Mouse (Mus musculus) intestine, embryonic 16.5 days (tissue): ENCODE results near the gene Car11. TPM values are rescaled to one million over a fixed set of nuclear protein-coding genes. Genes with fewer than 3 reads are reported as not detected.
A peak's percentile ranks its signal among the peaks of the same experiment; 100 is the strongest.

ENCODE experiments used
- ATAC-seq: fragments of 200-750 bp; cut with Nextera tagmentation; 2 replicates; pipeline ENCODE4 v1.8.0; 2017; ENCODE audit warnings: moderate TSS enrichment, moderate library complexity
- H3K27ac ChIP-seq: fragments of 300-500 bp; sonication (generic); 2 replicates; pipeline ENCODE4 v1.5.1; 2014; ENCODE audit warnings: mild to moderate bottlenecking, low read length
- H3K27me3 ChIP-seq: fragments of 300-500 bp; sonication (generic); replicated peaks from 2 replicates; pipeline ENCODE4 v1.6.1; 2014; ENCODE audit warnings: low read length, control low read depth, mixed read lengths; ENCODE audit not compliant: control insufficient read depth, insufficient read depth
- H3K36me3 ChIP-seq: fragments of 300-500 bp; sonication (generic); 2 replicates; pipeline ENCODE4 v1.6.1; 2014; ENCODE audit warnings: low read length, control low read depth; ENCODE audit not compliant: control insufficient read depth, insufficient read depth
- H3K4me1 ChIP-seq: fragments of 300-500 bp; sonication (generic); 2 replicates; pipeline ENCODE4 v1.6.1; 2014; ENCODE audit warnings: low read length, control low read depth, mixed read lengths; ENCODE audit not compliant: control insufficient read depth, insufficient read depth
- H3K4me2 ChIP-seq: fragments of 300-500 bp; sonication (generic); 2 replicates; pipeline ENCODE4 v1.6.1; 2014; ENCODE audit warnings: low read depth, low read length, control low read depth
- H3K4me3 ChIP-seq: fragments of 300-500 bp; sonication (generic); 2 replicates; pipeline ENCODE4 v1.5.1; 2014; ENCODE audit warnings: mild to moderate bottlenecking, low read length
- H3K9ac ChIP-seq: fragments of 300-500 bp; sonication (generic); 2 replicates; pipeline ENCODE4 v1.6.1; 2014; ENCODE audit warnings: low read depth, low read length
- H3K9me3 ChIP-seq: fragments of 300-500 bp; sonication (generic); 2 replicates; pipeline ENCODE4 v1.6.1; 2016; ENCODE audit warnings: low read length, control low read depth; ENCODE audit not compliant: control insufficient read depth
- WGBS: fragments of 180-500 bp; shearing (Covaris S2); extraction: QIAGEN DNeasy Blood & Tissue Kit; methylation state at CpG from one replicate; pipeline ENCODE4 v1.1.7; 2014; 5-methylcytosine and 5-hydroxymethylcytosine counted together
- polyA plus RNA-seq: library from polyadenylated mRNA; unstranded; fragments of >200 nt; fragmentation: Nextera tagmentation; extraction: Ambion mirVana; gene quantifications from 2 replicates; pipeline ENCODE4 v1.2.1, GENCODE M21; 2015

Gene Car11
- polyA plus RNA-seq, 1 experiment from 2014 or later: 5.3 TPM

DNA sequence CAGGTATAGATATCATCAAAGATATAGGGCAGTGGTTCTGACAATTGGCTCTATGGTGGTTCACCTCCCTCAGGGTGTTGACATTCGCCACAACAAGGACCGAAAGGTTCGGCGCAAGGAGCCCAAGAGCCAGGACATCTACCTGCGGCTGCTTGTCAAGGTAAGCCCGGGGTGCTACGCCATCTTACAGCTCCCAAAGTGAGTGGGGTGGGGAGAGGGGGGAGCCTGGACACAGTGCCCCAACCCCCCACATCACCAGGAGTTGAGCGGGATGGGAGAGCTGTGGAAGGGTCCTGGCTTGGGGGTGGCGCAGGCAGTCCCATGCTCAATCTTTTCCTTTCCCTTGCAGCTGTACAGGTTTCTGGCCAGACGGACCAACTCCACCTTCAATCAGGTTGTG is 19.5 kb downstream of the Car11 start:
- peaks cover 43% of the 10 kb centered on the region for H3K4me1 ChIP-seq
- peak overlapping the region; percentile 98 for H3K9ac ChIP-seq
- peak overlapping the region; percentile 88 for H3K27ac ChIP-seq
- H3K4me2 ChIP-seq: peak overlapping the region; percentile 81
- no peak for ATAC-seq
- no peaks in the 10 kb centered on the region for H3K9me3 ChIP-seq
- H3K27me3 ChIP-seq: no peaks in the 10 kb centered on the region
- peak overlapping the region; percentile 85 for H3K4me3 ChIP-seq
- H3K36me3 ChIP-seq: peaks cover 18% of the 10 kb centered on the region
- WGBS: 65% methylated on average over 10 of the region's 10 CpGs

DNA sequence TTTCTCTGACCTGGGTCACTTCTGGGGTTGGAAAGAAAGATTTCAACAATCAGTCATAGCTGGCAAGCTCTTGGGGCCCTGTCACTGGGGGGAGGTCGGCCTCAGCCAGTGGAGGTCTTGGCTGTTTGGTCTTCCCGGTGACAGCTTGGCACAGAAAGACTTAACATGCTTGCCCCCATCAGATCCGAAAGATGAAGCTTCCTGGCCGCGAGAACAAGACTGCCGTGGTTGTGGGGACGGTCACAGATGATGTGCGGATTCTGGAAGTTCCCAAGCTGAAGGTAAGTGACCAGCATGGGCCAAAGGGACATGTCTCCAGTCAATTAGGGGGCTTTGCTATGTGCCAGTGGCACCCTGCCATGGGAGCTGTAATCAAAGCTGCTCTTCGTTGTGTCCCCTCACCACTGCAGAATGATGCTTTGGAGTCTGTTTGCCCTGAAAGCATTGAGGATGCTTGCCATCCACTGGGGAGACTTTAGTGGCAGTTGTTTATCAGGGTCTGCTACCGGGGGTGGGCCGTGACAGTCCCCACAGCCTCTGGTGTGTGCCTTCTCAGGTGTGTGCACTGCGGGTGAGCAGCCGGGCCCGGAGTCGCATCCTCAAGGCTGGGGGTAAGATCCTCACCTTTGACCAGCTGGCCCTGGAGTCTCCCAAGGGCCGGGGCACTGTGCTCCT is 20.2 kb downstream of the Car11 start:
- peak overlapping the region; percentile 88 for H3K27ac ChIP-seq
- WGBS: 85% methylated on average over 15 of the region's 16 CpGs
- H3K4me3 ChIP-seq: peak overlapping the region; percentile 85
- peak overlapping the region; percentile 81 for H3K4me2 ChIP-seq
- H3K27me3 ChIP-seq: no peaks in the 10 kb centered on the region
- peak overlapping the region; percentile 98 for H3K9ac ChIP-seq
- peaks cover 38% of the 10 kb centered on the region for H3K4me1 ChIP-seq
- no peak for ATAC-seq
- H3K9me3 ChIP-seq: no peaks in the 10 kb centered on the region
- peaks cover 22% of the 10 kb centered on the region for H3K36me3 ChIP-seq

DNA sequence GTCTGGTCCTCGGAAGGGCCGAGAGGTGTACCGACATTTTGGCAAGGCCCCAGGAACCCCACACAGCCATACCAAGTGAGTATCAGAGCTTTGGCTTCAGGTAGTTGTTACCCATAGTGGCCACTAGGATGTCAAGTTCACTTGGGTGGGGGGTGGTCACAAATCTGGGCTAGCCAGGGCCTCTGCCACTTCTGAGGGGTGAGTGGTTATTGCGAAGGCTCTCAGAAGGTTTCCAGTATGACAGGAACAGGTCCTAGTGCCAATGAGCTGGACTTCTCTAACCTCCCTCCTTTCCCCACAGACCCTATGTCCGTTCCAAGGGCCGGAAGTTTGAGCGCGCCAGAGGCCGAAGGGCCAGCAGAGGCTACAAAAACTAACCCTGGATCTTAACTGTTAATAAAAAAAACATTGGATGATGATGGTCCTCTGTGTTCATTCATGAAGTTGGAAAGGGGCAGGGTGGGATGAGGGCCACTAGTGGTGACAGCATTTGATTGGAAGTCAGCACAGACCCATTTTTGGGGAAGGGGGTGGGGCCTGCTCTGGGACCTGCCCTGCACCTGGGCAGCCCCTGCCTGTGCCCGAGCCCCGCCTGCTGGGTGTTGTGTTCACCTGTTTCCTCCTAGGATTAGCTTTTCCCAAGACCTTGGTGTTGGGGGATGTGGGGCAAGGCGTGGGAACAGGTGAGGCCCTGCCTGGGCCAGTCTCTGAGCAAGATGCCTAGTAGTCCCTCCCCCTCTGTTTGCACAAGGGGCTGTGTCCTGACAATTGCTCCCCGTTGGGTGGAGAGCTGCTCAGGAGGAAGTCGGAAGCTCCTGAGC is 21.0 kb downstream of the Car11 start, which contains the start of gene Fam83e:
Fam83e (plus strand) TSS at position 800 of the 821 bp plus-strand sequence.
- 68% methylated on average over 14 of the region's 14 CpGs for WGBS
- Histone ChIP-seq H3K9ac (peak within 1 kb of the TSS; percentile 98), H3K4me1 (peaks cover 35% of the 10 kb centered on the region), H3K36me3 (peaks cover 27% of the 10 kb centered on the region), H3K27ac (peak within 1 kb of the TSS; percentile 88), H3K4me3 (peak within 1 kb of the TSS; percentile 85), H3K9me3 (no peaks in the 10 kb centered on the region), H3K27me3 (no peaks in the 10 kb centered on the region), H3K4me2 (peak within 1 kb of the TSS; percentile 81)
- ATAC-seq: peak; percentile 86

DNA sequence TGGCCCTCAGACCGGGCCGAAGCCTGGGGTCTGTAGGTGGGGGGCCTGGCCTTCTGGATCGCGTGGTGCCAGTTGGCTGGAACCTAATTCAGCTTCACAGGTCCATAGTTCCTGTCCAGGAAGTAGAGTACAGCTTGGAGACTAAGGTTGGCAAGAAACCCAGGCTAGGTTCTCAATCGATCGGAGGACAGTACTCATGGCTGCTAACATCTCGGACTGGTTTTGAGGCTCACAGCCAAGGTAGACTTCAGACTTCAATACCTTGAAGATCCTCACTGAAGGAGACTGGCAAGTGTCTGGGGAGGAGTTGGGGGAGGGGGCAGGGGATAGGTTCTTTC is 21.6 kb downstream of the Car11 start:
- H3K36me3 ChIP-seq: peaks cover 27% of the 10 kb centered on the region
- WGBS: 58% methylated on average over 7 of the region's 7 CpGs
- peak overlapping the region; percentile 49 for H3K9ac ChIP-seq
- H3K4me1 ChIP-seq: peaks cover 29% of the 10 kb centered on the region
- peak overlapping the region; percentile 55 for H3K4me2 ChIP-seq
- ATAC-seq: no peak
- H3K4me3 ChIP-seq: peak overlapping the region; percentile 42
- no peaks in the 10 kb centered on the region for H3K27me3 ChIP-seq
- peak overlapping the region; percentile 42 for H3K27ac ChIP-seq
- H3K9me3 ChIP-seq: no peaks in the 10 kb centered on the region

DNA sequence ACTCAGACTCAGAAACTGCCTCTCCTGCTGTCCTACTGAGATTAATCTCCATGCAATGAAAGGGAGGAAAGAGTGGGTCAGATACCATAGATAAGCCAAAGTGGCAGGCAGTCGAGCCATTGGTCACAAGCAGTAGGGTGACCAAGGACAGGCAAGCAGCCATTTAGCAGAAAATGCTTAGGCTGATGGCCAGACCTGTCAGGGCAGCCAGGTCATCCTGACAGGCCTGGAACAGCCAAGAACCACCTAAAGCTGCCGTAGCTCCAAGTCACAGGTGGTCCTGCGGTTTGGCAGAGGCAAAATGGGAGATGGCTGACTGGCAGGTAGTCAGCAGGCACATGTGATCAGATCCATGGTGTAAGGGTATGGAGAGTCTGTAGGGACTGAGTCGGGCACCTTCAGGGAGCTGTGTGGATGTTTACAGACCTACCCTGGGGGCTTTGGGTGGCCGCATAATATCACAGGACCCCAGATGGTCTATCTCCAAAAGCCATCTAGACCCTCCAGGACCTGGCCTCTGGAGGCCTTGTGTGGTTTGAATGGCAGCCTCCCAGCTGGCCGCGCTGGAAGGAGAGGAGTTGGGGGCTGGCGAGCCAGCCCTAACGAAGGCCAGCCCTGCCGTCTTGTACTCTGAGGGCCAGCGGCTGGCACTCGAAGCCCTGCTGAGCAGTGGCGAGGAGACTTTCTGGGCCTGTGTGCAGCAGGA is 22.2 kb downstream of the Car11 start:
- peak overlapping the region; percentile 42 for H3K27ac ChIP-seq
- WGBS: 71% methylated on average over 13 of the region's 13 CpGs
- peaks cover 29% of the 10 kb centered on the region for H3K4me1 ChIP-seq
- H3K9ac ChIP-seq: peak overlapping the region; percentile 49
- H3K4me2 ChIP-seq: peak overlapping the region; percentile 55
- H3K27me3 ChIP-seq: no peaks in the 10 kb centered on the region
- H3K36me3 ChIP-seq: peaks cover 27% of the 10 kb centered on the region
- H3K9me3 ChIP-seq: no peaks in the 10 kb centered on the region
- peak overlapping the region; percentile 42 for H3K4me3 ChIP-seq
- no peak for ATAC-seq

DNA sequence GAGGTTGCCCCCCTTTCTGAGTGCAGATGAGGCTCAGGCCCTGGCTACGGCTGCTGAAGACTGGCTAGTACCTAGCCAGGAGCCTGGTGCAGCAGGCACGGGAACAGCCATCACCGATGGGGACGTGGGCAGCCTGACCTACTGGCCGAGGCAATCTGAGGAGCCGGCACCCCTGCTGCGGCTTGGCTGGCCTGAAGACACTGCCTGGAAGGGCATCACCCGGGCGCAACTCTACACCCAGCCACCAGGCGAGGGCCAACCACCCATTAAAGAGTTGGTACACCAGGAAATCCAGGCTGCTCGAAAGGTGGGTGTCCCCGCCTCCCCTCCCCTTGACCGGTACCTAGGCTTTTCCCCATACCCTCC is 22.7 kb downstream of the Car11 start:
- WGBS: 75% methylated on average over 13 of the region's 13 CpGs
- Histone ChIP-seq H3K36me3 (peaks cover 27% of the 10 kb centered on the region), H3K27ac (peak overlapping the region; percentile 42; the same call in 1 of the 2 replicates), H3K9ac (peak overlapping the region; percentile 49), H3K9me3 (no peaks in the 10 kb centered on the region), H3K4me1 (peaks cover 28% of the 10 kb centered on the region), H3K27me3 (no peaks in the 10 kb centered on the region), H3K4me3 (peak overlapping the region; percentile 42), H3K4me2 (peak overlapping the region; percentile 55)
- ATAC-seq: no peak

DNA sequence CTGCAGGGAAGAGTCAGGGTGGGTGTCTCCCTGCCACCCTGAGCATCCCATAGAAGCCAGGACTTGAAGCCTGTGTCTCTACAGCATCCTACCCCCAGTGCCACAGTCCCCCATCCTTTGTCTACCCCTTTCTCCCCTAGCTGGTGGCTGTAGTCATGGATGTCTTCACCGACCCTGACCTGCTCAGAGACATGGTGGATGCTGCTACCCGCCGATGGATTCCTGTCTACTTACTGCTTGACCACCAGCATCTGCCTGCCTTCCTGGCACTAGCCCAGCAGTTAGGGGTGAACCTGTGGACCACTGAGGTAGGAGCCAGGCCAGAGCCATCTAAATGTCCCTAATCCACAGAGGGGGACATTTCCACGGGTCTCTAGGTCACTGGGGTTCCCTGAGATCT is 23.7 kb downstream of the Car11 start:
- peaks cover 34% of the 10 kb centered on the region for H3K4me1 ChIP-seq
- no peak overlapping the region for H3K4me2 ChIP-seq
- H3K36me3 ChIP-seq: peaks cover 27% of the 10 kb centered on the region
- WGBS: 73% methylated on average over 4 of the region's 4 CpGs
- H3K4me3 ChIP-seq: no peak overlapping the region
- no peaks in the 10 kb centered on the region for H3K27me3 ChIP-seq
- H3K27ac ChIP-seq: no peak overlapping the region
- no peak overlapping the region for H3K9ac ChIP-seq
- no peaks in the 10 kb centered on the region for H3K9me3 ChIP-seq
- no peak for ATAC-seq

DNA sequence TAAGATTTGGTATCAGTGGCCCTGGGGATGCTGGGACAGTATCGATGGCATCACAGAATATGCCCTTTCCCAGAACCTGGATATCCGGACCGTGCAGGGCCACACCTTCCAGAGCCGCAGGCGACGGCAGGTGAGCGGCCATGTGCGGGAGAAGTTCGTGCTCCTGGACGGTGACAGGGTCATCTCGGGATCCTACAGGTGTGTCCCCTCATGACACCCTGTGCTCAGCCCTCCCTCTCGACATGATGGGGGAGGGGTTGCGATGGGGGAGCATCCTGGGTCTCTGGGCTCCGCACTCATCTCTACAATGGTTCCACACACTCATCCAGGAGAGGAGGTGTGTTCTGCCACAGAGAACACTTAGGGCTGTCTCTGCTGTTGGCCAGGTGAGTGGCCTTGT is 24.1 kb downstream of the Car11 start:
- Histone ChIP-seq H3K27ac (no peak overlapping the region), H3K9ac (no peak overlapping the region), H3K4me1 (peaks cover 35% of the 10 kb centered on the region), H3K4me2 (no peak overlapping the region), H3K36me3 (peaks cover 27% of the 10 kb centered on the region), H3K4me3 (no peak overlapping the region), H3K9me3 (no peaks in the 10 kb centered on the region), H3K27me3 (no peaks in the 10 kb centered on the region)
- ATAC-seq: no peak
- WGBS: 93% methylated on average over 14 of the region's 14 CpGs

DNA sequence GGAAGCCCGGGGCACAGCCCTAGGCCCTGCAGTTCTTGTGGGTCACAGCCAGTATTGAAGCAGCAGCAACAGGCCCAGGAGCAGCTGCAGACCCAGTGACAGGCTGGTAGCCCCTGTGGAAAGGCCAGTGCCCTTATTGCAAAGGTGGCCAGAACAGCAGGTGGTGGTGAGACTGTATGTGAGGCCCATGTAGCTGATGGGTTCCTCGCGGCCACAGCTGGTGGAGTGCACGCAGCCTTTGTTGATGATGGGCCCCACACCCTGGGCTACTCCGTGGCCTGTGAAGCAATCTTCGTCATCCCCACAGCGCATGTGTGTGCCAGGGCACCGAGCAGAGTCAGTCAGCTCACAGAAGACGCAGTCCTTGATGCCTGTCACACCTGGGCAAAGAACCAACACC is 25.5 kb downstream of the Car11 start:
- Histone ChIP-seq H3K9ac (0 out of 2 replicates have a peak overlapping the region, but pooled peaks have one; percentile 18), H3K36me3 (peaks cover 20% of the 10 kb centered on the region), H3K9me3 (no peaks in the 10 kb centered on the region), H3K27ac (no peak overlapping the region), H3K4me2 (no peak overlapping the region), H3K4me1 (peaks cover 30% of the 10 kb centered on the region), H3K4me3 (no peak overlapping the region), H3K27me3 (no peaks in the 10 kb centered on the region)
- ATAC-seq: no peak
- WGBS: 87% methylated on average over 9 of the region's 9 CpGs
